Comparison of ENCODE assay signal across 26 mouse cellular contexts in the genomic region with DNA sequence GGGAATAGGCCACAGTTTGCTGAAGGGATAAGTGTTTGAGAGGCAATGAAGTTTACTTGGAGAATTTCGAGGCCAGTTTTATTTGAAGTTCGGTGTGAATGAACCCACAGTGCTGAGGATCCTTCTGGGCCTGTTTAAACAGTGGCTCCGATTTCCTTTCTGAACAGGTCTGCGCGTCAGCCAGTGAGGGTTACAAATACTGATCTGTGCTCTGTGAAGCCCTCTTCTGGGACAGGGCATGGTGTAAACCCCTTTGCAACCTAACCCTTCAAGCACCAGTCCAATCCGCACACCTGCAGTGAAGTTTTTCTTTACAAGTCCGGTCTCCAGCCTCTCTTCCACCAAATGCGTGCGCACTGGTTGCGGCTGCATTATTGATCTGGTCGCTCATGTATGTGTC.
DNase-seq lines count a peak whose midpoint lies in the region; ATAC-seq and TF ChIP-seq lines count a peak whose summit lies in the region.
"Had no signal": no experiment of that assay in that cellular context is flagged by ENCODE, and none has a peak within 500 bp of the region (broad histone marks: within the 10 kb centered on the region; RNA-seq: fewer than 3 reads in every experiment).

No protein-coding gene starts in this region.

- WGBS in heart, embryonic 10.5 days = 58% methylated on average over 11 of the region's 11 CpGs
- WGBS in heart, embryonic 14.5 days = 55% methylated on average over 11 of the region's 11 CpGs
- 76% methylated on average over 11 of the region's 11 CpGs for WGBS in liver, postnatal 0 days (ENCODE audit: insufficient replicate concordance)
- WGBS in liver, embryonic 11.5 days = 78% methylated on average over 11 of the region's 11 CpGs
- WGBS in lung, postnatal 0 days = 66% methylated on average over 11 of the region's 11 CpGs

- DNase-seq in heart, embryonic 10.5 days (ENCODE audit: low spot score) = no peak
- DNase-seq in heart, adult 18-20 months = no peak
- DNase-seq in heart, postnatal 14 days = no peak
- no peak for DNase-seq in liver, postnatal 0 days
- no peak for DNase-seq in liver, embryonic 11.5 days (ENCODE audit: low spot score)
- DNase-seq in lung, postnatal 0 days (ENCODE audit: low spot score) = no peak
- no peak for DNase-seq in lung, postnatal 4 days
- DNase-seq: adrenal gland, adult 8-10 months; adrenal gland, postnatal 36 days; B cell, adult 2 months; cerebellum, adult 11 months; cerebellum, adult 8-10 months; cerebellum, postnatal 14 days; embryo, embryonic 11 days; gastrocnemius, adult 2 months; gastrocnemius, postnatal 25 days; heart, postnatal 4 days had no signal

- H3K27ac ChIP-seq in heart, embryonic 10.5 days = peak overlapping the region; percentile 70
- H3K27ac ChIP-seq in heart, embryonic 14.5 days (replicated peaks in 1 of 2; ENCODE audit: control insufficient read depth in 1 of 2, insufficient read depth in 1 of 2, low read depth in 2 of 2, low read length in 2 of 2) = no peak overlapping the region
- H3K27ac ChIP-seq in liver, postnatal 0 days (ENCODE audit: low read depth) = no peak overlapping the region
- no peak overlapping the region for H3K27ac ChIP-seq in liver, embryonic 11.5 days (ENCODE audit: low read depth, low read length)
- no peak overlapping the region for H3K27ac ChIP-seq in lung, postnatal 0 days (ENCODE audit: low read length)
- H3K27ac ChIP-seq: embryonic facial prominence, embryonic 15.5 days; forebrain, embryonic 10.5 days; gastrocnemius, adult 2 months; hindbrain, embryonic 12.5 days had no signal

- no peak for ATAC-seq in heart, embryonic 14.5 days (ENCODE audit: insufficient number of reproducible peaks, insufficient read depth, low FRiP score, low read depth)
- no peak for ATAC-seq in liver, postnatal 0 days
- ATAC-seq in liver, embryonic 11.5 days (replicated peaks; ENCODE audit: low FRiP score) = no peak
- peak; percentile 60 for ATAC-seq in lung, postnatal 0 days
- ATAC-seq: CD4-positive, CD25-positive, alpha-beta regulatory T cell, adult 4 months; forebrain, embryonic 14.5 days; hindbrain, embryonic 16.5 days had no signal

- no peaks in the 10 kb centered on the region for H3K36me3 ChIP-seq in heart, embryonic 10.5 days
- no peaks in the 10 kb centered on the region for H3K36me3 ChIP-seq in heart, embryonic 14.5 days (ENCODE audit: control insufficient read depth, insufficient read depth, low read length)
- H3K36me3 ChIP-seq in liver, postnatal 0 days (replicated peaks; ENCODE audit: insufficient read depth, low read length) = no peaks in the 10 kb centered on the region
- no peaks in the 10 kb centered on the region for H3K36me3 ChIP-seq in liver, embryonic 11.5 days (ENCODE audit: control insufficient read depth, insufficient read depth, low read length)
- H3K36me3 ChIP-seq in lung, postnatal 0 days (ENCODE audit: insufficient read depth, low read length) = no peaks in the 10 kb centered on the region
- H3K36me3 ChIP-seq: embryonic facial prominence, embryonic 15.5 days; forebrain, embryonic 10.5 days; G1E; hindbrain, embryonic 12.5 days had no signal

- no peak for TF ChIP-seq EP300 in liver, postnatal 0 days (IDR thresholded peaks at IDR 0.05; ENCODE audit: low read depth)
- TF ChIP-seq EP300 in lung, postnatal 0 days (IDR thresholded peaks at IDR 0.05) = no peak

- intact Hi-C loops in heart, postnatal 14 days (cut with DNase I) = loop anchor here (10.0 kb wide), 1 partner anchor 1113 kb away; no protein-coding TSS in a partner anchor

- H3K9ac ChIP-seq in heart, embryonic 14.5 days (ENCODE audit: low read length) = no peak overlapping the region
- H3K9ac ChIP-seq in liver, postnatal 0 days (replicated peaks) = no peak overlapping the region
- H3K9ac ChIP-seq in liver, embryonic 11.5 days (ENCODE audit: low read depth, low read length) = no peak overlapping the region
- no peak overlapping the region for H3K9ac ChIP-seq in lung, postnatal 0 days (replicated peaks; ENCODE audit: low read depth)
- H3K9ac ChIP-seq: embryonic facial prominence, embryonic 15.5 days; hindbrain, embryonic 12.5 days had no signal

- H3K4me3 ChIP-seq in heart, embryonic 10.5 days = peak overlapping the region; percentile 15; the same call in 1 of the 2 replicates
- H3K4me3 ChIP-seq in heart, embryonic 14.5 days (ENCODE audit: control insufficient read depth in 1 of 2, insufficient read depth in 1 of 2, low read depth in 1 of 2, low read length in 2 of 2) = no peak overlapping the region
- H3K4me3 ChIP-seq in liver, postnatal 0 days (ENCODE audit: low read depth, low read length) = no peak overlapping the region
- H3K4me3 ChIP-seq in liver, embryonic 11.5 days (ENCODE audit: low read depth, low read length) = no peak overlapping the region
- no peak overlapping the region for H3K4me3 ChIP-seq in lung, postnatal 0 days (ENCODE audit: low read depth, low read length)
- H3K4me3 ChIP-seq: embryonic facial prominence, embryonic 15.5 days; erythroblast, embryonic 14.5 days; forebrain, embryonic 10.5 days; gastrocnemius, adult 2 months; hindbrain, embryonic 12.5 days had no signal

- H3K27me3 ChIP-seq in heart, embryonic 10.5 days (ENCODE audit: insufficient read depth, poor library complexity, severe bottlenecking) = 0 out of 2 replicates have a peak, but pooled peaks cover 3% of the 10 kb centered on the region
- H3K27me3 ChIP-seq in heart, embryonic 14.5 days (ENCODE audit: control insufficient read depth, insufficient read depth, low read length) = no peaks in the 10 kb centered on the region
- H3K27me3 ChIP-seq in liver, postnatal 0 days (ENCODE audit: insufficient read depth, low read length) = 0 out of 2 replicates have a peak, but pooled peaks cover 3% of the 10 kb centered on the region
- H3K27me3 ChIP-seq in liver, embryonic 11.5 days (replicated peaks; ENCODE audit: control insufficient read depth, insufficient read depth, low read length) = no peaks in the 10 kb centered on the region
- no peaks in the 10 kb centered on the region for H3K27me3 ChIP-seq in lung, postnatal 0 days (replicated peaks; ENCODE audit: insufficient read depth, low read length)
- H3K27me3 ChIP-seq: embryonic facial prominence, embryonic 15.5 days; hindbrain, embryonic 12.5 days had no signal

- 0 out of 2 replicates have a peak overlapping the region, but pooled peaks have one; percentile 35 for H3K4me2 ChIP-seq in heart, embryonic 14.5 days (ENCODE audit: low read length)
- peak overlapping the region; percentile 33 for H3K4me2 ChIP-seq in liver, postnatal 0 days (ENCODE audit: low read depth, low read length)
- H3K4me2 ChIP-seq in liver, embryonic 11.5 days = no peak overlapping the region; the same call in 1 of the 2 replicates
- peak overlapping the region; percentile 14; the same call in 1 of the 2 replicates for H3K4me2 ChIP-seq in lung, postnatal 0 days (replicated peaks; ENCODE audit: low read depth, low read length)
- H3K4me2 ChIP-seq: embryonic facial prominence, embryonic 15.5 days; hindbrain, embryonic 12.5 days had no signal

- H3K9me3 ChIP-seq in heart, embryonic 10.5 days = no peaks in the 10 kb centered on the region
- H3K9me3 ChIP-seq in heart, embryonic 14.5 days (ENCODE audit: control insufficient read depth, low read length) = no peaks in the 10 kb centered on the region
- no peaks in the 10 kb centered on the region for H3K9me3 ChIP-seq in liver, postnatal 0 days (ENCODE audit: low read length)
- no peaks in the 10 kb centered on the region for H3K9me3 ChIP-seq in liver, embryonic 11.5 days (ENCODE audit: control insufficient read depth, low read length)
- H3K9me3 ChIP-seq in lung, postnatal 0 days (ENCODE audit: low read length) = no peaks in the 10 kb centered on the region
- H3K9me3 ChIP-seq: embryonic facial prominence, embryonic 15.5 days; forebrain, embryonic 10.5 days; hindbrain, embryonic 12.5 days had no signal

- H3K4me1 ChIP-seq in heart, embryonic 10.5 days = peaks cover 34% of the 10 kb centered on the region
- peaks cover 19 to 28% of the 10 kb centered on the region in 2 experiments for H3K4me1 ChIP-seq in heart, embryonic 14.5 days (ENCODE audit: control insufficient read depth in 2 of 2, insufficient read depth in 2 of 2, low read length in 2 of 2)
- H3K4me1 ChIP-seq in liver, postnatal 0 days (ENCODE audit: insufficient read depth) = no peaks in the 10 kb centered on the region
- no peaks in the 10 kb centered on the region for H3K4me1 ChIP-seq in liver, embryonic 11.5 days (replicated peaks; ENCODE audit: control insufficient read depth, insufficient read depth, low read length)
- no peaks in the 10 kb centered on the region for H3K4me1 ChIP-seq in lung, postnatal 0 days (ENCODE audit: insufficient read depth, low read depth, low read length)
- H3K4me1 ChIP-seq: embryonic facial prominence, embryonic 15.5 days; hindbrain, embryonic 12.5 days had no signal

- TF ChIP-seq CTCF in liver, postnatal 0 days (IDR thresholded peaks at IDR 0.05; ENCODE audit: low read depth) = no peak
- TF ChIP-seq CTCF in lung, postnatal 0 days (IDR thresholded peaks at IDR 0.05) = no peak
